Mouse (Mus musculus) heart, postnatal 0 days (tissue): ENCODE data around the gene Ccdc141. TPM values are rescaled to one million over a fixed set of nuclear protein-coding genes. Genes with fewer than 3 reads are reported as not detected.

Experiments used
- ATAC-seq: fragments of 200-750 bp; cut with Nextera tagmentation; 2 replicates; pipeline ENCODE4 v1.8.0; 2017; ENCODE audit warnings: low read depth, moderate number of reproducible peaks, moderate library complexity; ENCODE audit not compliant: insufficient read depth
- DNase-seq: peaks from one replicate; pipeline ENCODE4 v3.0.0-alpha.2; 2016; ENCODE audit warnings: low spot score
- H3K27ac ChIP-seq: fragments of 300-500 bp; sonication (generic); 2 replicates; pipeline ENCODE4 v1.5.1; 2014; ENCODE audit warnings: low read depth, mild to moderate bottlenecking
- H3K27me3 ChIP-seq: fragments of 300-500 bp; sonication (generic); 2 replicates; pipeline ENCODE4 v1.6.1; 2014; ENCODE audit warnings: low read length, mixed read lengths; ENCODE audit not compliant: control insufficient read depth, insufficient read depth
- H3K36me3 ChIP-seq: fragments of 300-500 bp; sonication (generic); replicated peaks from 2 replicates; pipeline ENCODE4 v1.6.1; 2014; ENCODE audit warnings: low read length, mixed read lengths; ENCODE audit not compliant: control insufficient read depth, insufficient read depth
- H3K4me1 ChIP-seq: fragments of 300-500 bp; sonication (generic); 2 replicates; pipeline ENCODE4 v1.6.1; 2014; ENCODE audit warnings: antibody characterized with exemption; ENCODE audit not compliant: control insufficient read depth, insufficient read depth
- H3K4me2 ChIP-seq: fragments of 300-500 bp; sonication (generic); 2 replicates; pipeline ENCODE4 v1.6.1; 2014; ENCODE audit warnings: low read depth, mild to moderate bottlenecking, low read length, moderate library complexity
- H3K4me3 ChIP-seq: fragments of 300-500 bp; sonication (generic); 2 replicates; pipeline ENCODE4 v1.5.1; 2014; ENCODE audit warnings: low read depth, low read length
- H3K9ac ChIP-seq: fragments of 300-500 bp; sonication (generic); replicated peaks from 2 replicates; pipeline ENCODE4 v1.6.1; 2014; ENCODE audit warnings: low read depth, low read length, mixed read lengths
- H3K9me3 ChIP-seq: fragments of 300-500 bp; sonication (generic); replicated peaks from 2 replicates; pipeline ENCODE4 v1.6.1; 2016; ENCODE audit warnings: low read length; ENCODE audit not compliant: control insufficient read depth
- CTCF ChIP-seq: IDR thresholded peaks from 2 replicates; pipeline ENCODE4 v1.5.1; 2016; ENCODE audit warnings: antibody characterized with exemption, control low read depth, low read depth
- EP300 ChIP-seq: IDR thresholded peaks from 2 replicates; pipeline ENCODE4 v1.6.1; 2016; ENCODE audit warnings: antibody characterized with exemption, low read depth
- WGBS: fragments of 180-500 bp; shearing (Covaris S2); extraction: QIAGEN DNeasy Blood & Tissue Kit; methylation state at CpG from one replicate; pipeline ENCODE4 v1.1.7; 2014; 5-methylcytosine and 5-hydroxymethylcytosine counted together
- polyA plus RNA-seq: library from polyadenylated mRNA; unstranded; fragments of >200 nt; fragmentation: Nextera tagmentation; extraction: Ambion mirVana; gene quantifications from 2 replicates; pipeline ENCODE4 v1.2.1, GENCODE M21; 2015
- total RNA-seq: library from RNA; depleted of rRNA; stranded (reverse); fragments of >200 nt; gene quantifications from 2 replicates; pipeline ENCODE4 v1.2.3, GENCODE M21; 2014; ENCODE audit warnings: low replicate concordance

The Ccdc141 gene
- total and polyA plus RNA-seq, 2 experiments from 2014 or later, result 139 to 162 TPM

- 11% methylated on average over 4 of the region's 4 CpGs for whole genome bisulfite sequencing
- Histone ChIP-seq H3K27ac (peak overlapping the region; percentile 82), H3K27me3 (no peaks in the 10 kb centered on the region), H3K36me3 (peaks cover 76% of the 10 kb centered on the region), H3K4me2 (peak overlapping the region; percentile 26), H3K4me3 (no peak overlapping the region), H3K4me1 (peaks cover 8% of the 10 kb centered on the region; the same call in 1 of the 2 replicates), H3K9me3 (no peaks in the 10 kb centered on the region), H3K9ac (no peak overlapping the region)
- ATAC-seq, result no peak
- TF ChIP-seq EP300, result no peak
- peak; percentile 38 for TF ChIP-seq CTCF
- DNase-seq, result peak; percentile 52
These were observed 199.8 kb downstream of the Ccdc141 start for GRCm38 (mm10) chr2:76970669-76971068.

- Histone ChIP-seq H3K27ac (peak overlapping the region; percentile 82), H3K9me3 (no peaks in the 10 kb centered on the region), H3K4me2 (peak overlapping the region; percentile 26), H3K9ac (peak overlapping the region; percentile 5; the same call in 1 of the 2 replicates), H3K4me3 (no peak overlapping the region), H3K27me3 (no peaks in the 10 kb centered on the region), H3K36me3 (peaks cover 76% of the 10 kb centered on the region), H3K4me1 (peaks cover 8% of the 10 kb centered on the region; the same call in 1 of the 2 replicates)
- WGBS, result 11% methylated on average over 6 of the region's 6 CpGs
- peak; percentile 81 for DNase-seq
- TF ChIP-seq CTCF (no peak), EP300 (0 out of 2 replicates have a peak, but pooled peaks have one; percentile 30)
- peak; percentile 83 for ATAC-seq
These were observed 200.2 kb downstream of the Ccdc141 start for GRCm38 (mm10) chr2:76970204-76970603.

DNA sequence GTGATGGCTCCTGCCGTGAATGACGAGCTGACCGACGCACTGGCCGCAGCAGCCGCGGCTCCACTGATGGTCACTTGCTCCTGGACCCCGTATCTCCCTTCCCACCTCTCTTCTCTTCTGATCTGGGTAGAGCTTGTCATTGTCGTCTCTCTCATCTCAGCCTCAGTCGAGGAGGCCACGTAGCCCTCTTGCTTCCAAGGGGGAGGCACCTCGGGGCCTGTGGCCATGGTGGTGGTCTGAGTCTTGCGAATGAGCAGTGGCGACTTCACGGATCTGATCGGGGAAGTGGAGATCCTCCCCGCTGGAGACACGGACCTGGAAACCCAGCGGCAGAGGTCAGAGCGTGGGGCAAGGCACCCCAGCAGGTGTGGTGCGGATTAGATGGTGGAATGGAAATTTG lies 200.8 kb downstream of the Ccdc141 start:
- Histone ChIP-seq H3K4me1 (peaks cover 8% of the 10 kb centered on the region; the same call in 1 of the 2 replicates), H3K4me2 (peak overlapping the region; percentile 26; the same call in 1 of the 2 replicates), H3K9me3 (no peaks in the 10 kb centered on the region), H3K36me3 (peaks cover 70% of the 10 kb centered on the region), H3K27ac (peak overlapping the region; percentile 82), H3K9ac (peak overlapping the region; percentile 5), H3K27me3 (no peaks in the 10 kb centered on the region), H3K4me3 (no peak overlapping the region)
- WGBS, result 56% methylated on average over 21 of the region's 21 CpGs
- no peak for DNase-seq
- TF ChIP-seq EP300, result no peak
- TF ChIP-seq CTCF, result no peak
- ATAC-seq, result no peak

DNA sequence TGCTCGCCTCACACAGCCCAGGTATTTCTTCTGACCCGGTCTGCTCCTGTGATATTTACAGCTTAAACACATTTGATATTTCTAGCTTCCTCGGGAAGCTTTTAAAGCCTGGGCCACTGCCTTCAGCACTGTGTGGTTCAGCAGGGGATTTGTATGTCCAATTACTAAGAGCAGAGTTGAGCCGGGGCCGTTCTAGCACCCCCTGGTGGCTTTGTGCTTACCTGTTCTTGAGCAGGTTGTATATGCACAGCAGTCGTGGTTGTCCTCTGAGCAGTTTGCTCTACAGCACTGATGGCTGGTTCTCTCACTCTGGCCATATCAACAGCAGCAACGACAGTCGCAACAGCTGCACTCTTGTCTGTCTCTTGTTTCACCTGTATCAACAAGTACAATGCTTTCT lies 201.5 kb downstream of the Ccdc141 start:
- Histone ChIP-seq H3K4me3 (no peak overlapping the region), H3K4me1 (peaks cover 7% of the 10 kb centered on the region; the same call in 1 of the 2 replicates), H3K9ac (peak overlapping the region; percentile 5; the same call in 1 of the 2 replicates), H3K4me2 (no peak overlapping the region), H3K27me3 (no peaks in the 10 kb centered on the region), H3K36me3 (peaks cover 71% of the 10 kb centered on the region), H3K9me3 (no peaks in the 10 kb centered on the region), H3K27ac (peak overlapping the region; percentile 82)
- TF ChIP-seq CTCF, result peak; percentile 65
- no peak for TF ChIP-seq EP300
- DNase-seq, result no peak
- WGBS, result 24% methylated on average over 8 of the region's 8 CpGs
- peak; percentile 57 for ATAC-seq

DNA sequence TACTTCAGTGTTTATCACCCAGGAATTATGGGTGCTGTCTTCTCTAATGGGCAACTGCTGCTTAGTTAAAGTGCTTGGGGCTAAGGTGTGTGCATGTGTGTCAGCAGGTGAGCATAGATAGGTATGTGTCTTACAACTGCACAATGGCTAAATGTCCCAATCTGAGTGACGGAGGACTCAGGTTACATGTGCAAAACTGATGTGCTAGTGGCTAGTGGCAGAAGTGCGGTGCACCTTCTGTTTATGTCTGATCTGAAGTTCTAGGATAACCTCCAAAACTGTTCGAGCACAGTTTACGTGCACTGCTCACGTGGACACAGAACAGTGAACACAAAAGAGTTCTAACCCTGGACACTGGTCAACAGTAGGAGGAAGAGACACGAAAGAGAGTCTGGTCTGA lies 203.9 kb downstream of the Ccdc141 start:
- H3K9ac ChIP-seq, result no peak overlapping the region
- H3K27ac ChIP-seq, result no peak overlapping the region
- no peaks in the 10 kb centered on the region for H3K27me3 ChIP-seq
- no peak overlapping the region for H3K4me3 ChIP-seq
- WGBS, result 82% methylated on average over 6 of the region's 6 CpGs
- H3K9me3 ChIP-seq, result no peaks in the 10 kb centered on the region
- H3K36me3 ChIP-seq, result peaks cover 70% of the 10 kb centered on the region
- peaks cover 4% of the 10 kb centered on the region; the same call in 1 of the 2 replicates for H3K4me1 ChIP-seq
- H3K4me2 ChIP-seq, result no peak overlapping the region
- TF ChIP-seq CTCF (no peak), EP300 (no peak)
- ATAC-seq, result no peak
- DNase-seq, result no peak

GRCm38 (mm10) chr2:76966013-76966412 lies 204.4 kb downstream of the Ccdc141 start:
- peaks cover 70% of the 10 kb centered on the region for H3K36me3 ChIP-seq
- WGBS, result 50% methylated on average over 2 of the region's 2 CpGs

More at GRCm38 (mm10) chr2:76966013-76966412, 204.4 kb downstream of the Ccdc141 start:
- H3K4me2 ChIP-seq, result no peak overlapping the region
- no peak overlapping the region for H3K4me3 ChIP-seq
- no peaks in the 10 kb centered on the region for H3K9me3 ChIP-seq
- peaks cover 4% of the 10 kb centered on the region; the same call in 1 of the 2 replicates for H3K4me1 ChIP-seq
- no peaks in the 10 kb centered on the region for H3K27me3 ChIP-seq
- H3K9ac ChIP-seq, result no peak overlapping the region
- TF ChIP-seq CTCF (no peak), EP300 (no peak)
- no peak for ATAC-seq
- no peak overlapping the region for H3K27ac ChIP-seq
- no peak for DNase-seq
